Mouse (Mus musculus) hindbrain, postnatal 0 days (tissue): ENCODE results near the gene Gm43191. TPM values are rescaled to one million over a fixed set of nuclear protein-coding genes. Genes with fewer than 3 reads are reported as not detected.
A peak's percentile ranks its signal among the peaks of the same experiment; 100 is the strongest.

ENCODE experiments used
- ATAC-seq: fragments of 200-750 bp; cut with Nextera tagmentation; 2 replicates; pipeline ENCODE4 v1.8.0; 2017; ENCODE audit warnings: mild to moderate bottlenecking, moderate TSS enrichment, moderate library complexity
- DNase-seq: peaks from one replicate; pipeline ENCODE4 v3.0.0-alpha.2; 2015; ENCODE audit warnings: low spot score
- H3K27ac ChIP-seq: fragments of 300-500 bp; sonication (generic); 2 replicates; pipeline ENCODE4 v1.5.1; 2014; ENCODE audit warnings: mild to moderate bottlenecking
- H3K27me3 ChIP-seq: fragments of 300-500 bp; sonication (generic); 2 replicates; pipeline ENCODE4 v1.6.1; 2014; ENCODE audit warnings: low read length, mixed read lengths; ENCODE audit not compliant: insufficient read depth
- H3K36me3 ChIP-seq: fragments of 300-500 bp; sonication (generic); 2 replicates; pipeline ENCODE4 v1.6.1; 2014; ENCODE audit warnings: low read length, mixed read lengths; ENCODE audit not compliant: insufficient read depth
- H3K4me1 ChIP-seq: fragments of 300-500 bp; sonication (generic); 2 replicates; pipeline ENCODE4 v1.6.1; 2014; ENCODE audit warnings: antibody characterized with exemption, low read length, mixed read lengths; ENCODE audit not compliant: insufficient read depth
- H3K4me2 ChIP-seq: fragments of 300-500 bp; sonication (generic); 2 replicates; pipeline ENCODE4 v1.6.1; 2014; ENCODE audit warnings: low read depth, mild to moderate bottlenecking, low read length, moderate library complexity, mixed read lengths
- H3K4me3 ChIP-seq: fragments of 300-500 bp; sonication (generic); 2 replicates; pipeline ENCODE4 v1.5.1; 2014; ENCODE audit warnings: low read length
- H3K9ac ChIP-seq: fragments of 300-500 bp; sonication (generic); replicated peaks from 2 replicates; pipeline ENCODE4 v1.6.1; 2014; ENCODE audit warnings: mild to moderate bottlenecking, low read length, moderate library complexity, mixed read lengths
- H3K9me3 ChIP-seq: fragments of 300-500 bp; sonication (generic); 2 replicates; pipeline ENCODE4 v1.6.1; 2016; ENCODE audit warnings: low read length, mixed read lengths
- CTCF ChIP-seq: IDR thresholded peaks from 2 replicates; pipeline ENCODE4 v1.5.1; 2016; ENCODE audit warnings: antibody characterized with exemption, control low read depth, low read depth
- WGBS: fragments of 180-500 bp; shearing (Covaris S2); extraction: QIAGEN DNeasy Blood & Tissue Kit; methylation state at CpG from one replicate; pipeline ENCODE4 v1.1.7; 2014; 5-methylcytosine and 5-hydroxymethylcytosine counted together
- polyA plus RNA-seq: library from polyadenylated mRNA; unstranded; fragments of >200 nt; fragmentation: Nextera tagmentation; extraction: Ambion mirVana; gene quantifications from 2 replicates; pipeline ENCODE4 v1.2.1, GENCODE M21; 2015
- total RNA-seq: library from RNA; depleted of rRNA; stranded (reverse); fragments of >200 nt; gene quantifications from 2 replicates; pipeline ENCODE4 v1.2.3, GENCODE M21; 2014; rRNA removed

Gene Gm43191
- total and polyA plus RNA-seq, 2 experiments from 2014 or later: not detected

DNA sequence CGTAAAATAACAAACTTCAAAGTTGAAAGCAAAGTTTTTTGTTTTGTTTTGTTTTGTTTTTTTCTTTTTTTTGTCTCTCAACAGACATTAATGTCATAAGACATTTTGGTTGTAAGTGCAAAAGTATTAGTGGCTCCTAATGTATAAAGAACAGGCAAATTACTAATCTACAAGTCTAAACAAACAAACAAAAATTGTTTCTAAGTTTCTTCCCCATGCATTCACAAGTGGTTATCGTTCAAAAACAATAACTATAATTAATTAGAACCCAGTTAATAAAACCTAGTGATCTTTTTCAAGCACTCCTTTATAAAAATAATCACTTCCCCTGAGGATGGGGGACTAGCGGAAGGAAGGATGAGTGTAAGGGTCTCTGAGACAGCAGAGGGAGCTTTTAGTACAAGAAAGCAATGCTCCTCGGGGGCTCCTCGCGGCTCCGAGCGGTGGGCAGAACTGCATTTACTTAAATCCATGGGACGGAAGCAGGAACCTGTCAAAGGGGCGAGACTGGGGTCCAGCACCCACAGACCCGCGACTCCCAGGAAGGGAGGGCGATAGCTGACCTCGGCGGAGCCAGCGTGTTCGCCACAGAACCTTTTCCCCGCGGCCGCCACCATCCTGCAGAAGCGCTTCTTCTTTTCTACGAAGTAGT lies 86.9 kb downstream of the Gm43191 start:
- DNase-seq: peak; percentile 72
- Histone ChIP-seq H3K4me2 (peak overlapping the region; percentile 81), H3K9ac (peak overlapping the region; percentile 66), H3K4me1 (no peaks in the 10 kb centered on the region), H3K27ac (peak overlapping the region; percentile 89), H3K4me3 (peak overlapping the region; percentile 94), H3K9me3 (no peaks in the 10 kb centered on the region), H3K27me3 (no peaks in the 10 kb centered on the region), H3K36me3 (peaks cover 21% of the 10 kb centered on the region; the same call in 1 of the 2 replicates)
- WGBS: 4% methylated on average over 22 of the region's 22 CpGs
- peak; percentile 85 for ATAC-seq
- peak; percentile 51 for TF ChIP-seq CTCF

Other genes starting within 250 kb of the Gm43191 start
- gene Rtca, start 173.1 kb downstream of the Gm43191 start, total RNA-seq: 70.9 and 77.8 TPM in 2 replicates
- gene Rtca, start 173.1 kb downstream of the Gm43191 start, polyA plus RNA-seq: 132 and 138 TPM in 2 replicates
- gene Dbt, start 168.2 kb downstream of the Gm43191 start, total RNA-seq: 9.7 and 36.1 TPM in 2 replicates
- 13.8 and 14.8 TPM in 2 replicates for gene Dbt, start 168.2 kb downstream of the Gm43191 start, polyA plus RNA-seq
- gene Lrrc39, start 118.3 kb downstream of the Gm43191 start, total RNA-seq: 0.05 TPM in 1 of 2 replicates, not detected in the other
- 0.30 and 0.33 TPM in 2 replicates for gene Lrrc39, start 118.3 kb downstream of the Gm43191 start, polyA plus RNA-seq
- 7.0 and 7.7 TPM in 2 replicates for gene Sass6, start 86.3 kb downstream of the Gm43191 start, total RNA-seq
- gene Sass6, start 86.3 kb downstream of the Gm43191 start, polyA plus RNA-seq: 9.6 and 10.0 TPM in 2 replicates
- 5.1 and 7.2 TPM in 2 replicates for gene Trmt13, start 66.7 kb downstream of the Gm43191 start, total RNA-seq
- gene Trmt13, start 66.7 kb downstream of the Gm43191 start, polyA plus RNA-seq: 19.6 and 19.9 TPM in 2 replicates
- gene Mfsd14a, start 18.6 kb downstream of the Gm43191 start, total RNA-seq: 40.4 and 49.3 TPM in 2 replicates
- gene Mfsd14a, start 18.6 kb downstream of the Gm43191 start, polyA plus RNA-seq: 53.4 and 55.6 TPM in 2 replicates
- gene Slc35a3, start 31.6 kb upstream of the Gm43191 start, total RNA-seq: 15.9 and 20.7 TPM in 2 replicates
- gene Slc35a3, start 31.6 kb upstream of the Gm43191 start, polyA plus RNA-seq: 7.0 and 8.0 TPM in 2 replicates
- 14.3 and 16.1 TPM in 2 replicates for gene Agl, start 126.9 kb upstream of the Gm43191 start, total RNA-seq
- 13.6 and 13.9 TPM in 2 replicates for gene Agl, start 126.9 kb upstream of the Gm43191 start, polyA plus RNA-seq
- gene Frrs1, start 178.2 kb upstream of the Gm43191 start, total RNA-seq: 3.3 and 4.1 TPM in 2 replicates
- 5.0 and 6.0 TPM in 2 replicates for gene Frrs1, start 178.2 kb upstream of the Gm43191 start, polyA plus RNA-seq